Mouse (Mus musculus) common myeloid progenitor, adult 5-6 weeks (primary cell): Measurements from ENCODE around the gene Wfdc6b. TPM values are rescaled to one million over a fixed set of nuclear protein-coding genes. Genes with fewer than 3 reads are reported as not detected.

ENCODE experiments used
- ATAC-seq: replicated peaks from 2 replicates; pipeline ENCODE4 v1.8.0; 2016; ENCODE audit warnings: low read depth, mild to moderate bottlenecking, moderate TSS enrichment, inconsistent platforms; ENCODE audit not compliant: poor library complexity, severe bottlenecking
- total RNA-seq: library from RNA; stranded (forward); fragments of 200-1000, 187-1606 nt; gene quantifications from 2 replicates; pipeline ENCODE4 v1.2.3, GENCODE M21; 2017

The Wfdc6b gene
- total RNA-seq, 1 experiment from 2014 or later = not detected

GRCm38 (mm10) chr2:164664851-164665250 lies 51.5 kb downstream of the Wfdc6b start:
- ATAC-seq = no peak

Other genes starting within 250 kb of the Wfdc6b start
- gene Slpi, start 224.4 kb upstream of the Wfdc6b start, total RNA-seq = 10.1 and 10.4 TPM in 2 replicates
- not detected in 2 replicates for gene Rbpjl, start 210.4 kb upstream of the Wfdc6b start, total RNA-seq
- gene Matn4, start 208.4 kb upstream of the Wfdc6b start, total RNA-seq = not detected in 2 replicates
- gene Sdc4, start 169.6 kb upstream of the Wfdc6b start, total RNA-seq = 0.05 TPM in 1 of 2 replicates, not detected in the other
- 8.9 and 13.4 TPM in 2 replicates for gene Sys1, start 156.6 kb upstream of the Wfdc6b start, total RNA-seq
- 0.46 TPM in 1 of 2 replicates, not detected in the other for gene Gm20458, start 152.6 kb upstream of the Wfdc6b start, total RNA-seq
- not detected in 2 replicates for gene Trp53tg5, start 139.8 kb upstream of the Wfdc6b start, total RNA-seq
- gene Dbndd2, start 127.4 kb upstream of the Wfdc6b start, total RNA-seq = 0.18 TPM in 1 of 2 replicates, not detected in the other
- 30.6 and 33.2 TPM in 2 replicates for gene Pigt, start 116.0 kb upstream of the Wfdc6b start, total RNA-seq
- not detected in 2 replicates for gene Wfdc2, start 51.1 kb upstream of the Wfdc6b start, total RNA-seq
- gene Spint3, start 40.1 kb upstream of the Wfdc6b start, total RNA-seq = not detected in 2 replicates
- gene Wfdc6a, start 28.1 kb upstream of the Wfdc6b start, total RNA-seq = not detected in 2 replicates
- gene Eppin, start 19.9 kb upstream of the Wfdc6b start, total RNA-seq = not detected in 2 replicates
- gene Wfdc8, start 104 bp downstream of the Wfdc6b start, total RNA-seq = not detected in 2 replicates
- gene Wfdc16, start 25.3 kb downstream of the Wfdc6b start, total RNA-seq = not detected in 2 replicates
- not detected in 2 replicates for gene Wfdc10, start 42.5 kb downstream of the Wfdc6b start, total RNA-seq
- gene Wfdc9, start 43.1 kb downstream of the Wfdc6b start, total RNA-seq = not detected in 2 replicates
- gene Wfdc11, start 60.6 kb downstream of the Wfdc6b start, total RNA-seq = not detected in 2 replicates
- not detected in 2 replicates for gene Wfdc13, start 71.6 kb downstream of the Wfdc6b start, total RNA-seq
- not detected in 2 replicates for gene Spint4, start 85.0 kb downstream of the Wfdc6b start, total RNA-seq
- not detected in 2 replicates for gene Spint5, start 101.8 kb downstream of the Wfdc6b start, total RNA-seq
- 1.1 TPM in 1 of 2 replicates, not detected in the other for gene Wfdc3, start 132.4 kb downstream of the Wfdc6b start, total RNA-seq
- 26.7 and 29.6 TPM in 2 replicates for gene Dnttip1, start 132.5 kb downstream of the Wfdc6b start, total RNA-seq
- gene Ube2c, start 156.4 kb downstream of the Wfdc6b start, total RNA-seq = 153 and 159 TPM in 2 replicates
- gene Tnnc2, start 166.4 kb downstream of the Wfdc6b start, total RNA-seq = not detected in 2 replicates
- 0.23 TPM in 1 of 2 replicates, not detected in the other for gene Snx21, start 172.3 kb downstream of the Wfdc6b start, total RNA-seq
- gene Acot8, start 191.4 kb downstream of the Wfdc6b start, total RNA-seq = 14.0 and 14.8 TPM in 2 replicates
- 3.0 and 3.7 TPM in 2 replicates for gene Zswim3, start 191.6 kb downstream of the Wfdc6b start, total RNA-seq
- gene Zswim1, start 209.2 kb downstream of the Wfdc6b start, total RNA-seq = 3.5 and 5.4 TPM in 2 replicates
- gene Spata25, start 215.0 kb downstream of the Wfdc6b start, total RNA-seq = not detected in 2 replicates
- 44.4 and 51.1 TPM in 2 replicates for gene Ctsa, start 219.4 kb downstream of the Wfdc6b start, total RNA-seq
- gene Neurl2, start 219.9 kb downstream of the Wfdc6b start, total RNA-seq = 0.55 and 0.87 TPM in 2 replicates
- gene Pltp, start 244.2 kb downstream of the Wfdc6b start, total RNA-seq = not detected in 2 replicates